Mouse (Mus musculus) thymus, adult 2 months (tissue): ENCODE data around the gene A930017K11Rik. TPM values are rescaled to one million over a fixed set of nuclear protein-coding genes. Genes with fewer than 3 reads are reported as not detected.

Source experiments
- DNase-seq: peaks from one replicate; pipeline ENCODE4 v3.0.0; 2021
- H3K27ac ChIP-seq: fragments of 200-500 bp; 2 replicates; pipeline ENCODE4 v1.5.1; 2012; ENCODE audit warnings: low read length, control low read depth; ENCODE audit not compliant: control insufficient read depth, insufficient read depth
- H3K27me3 ChIP-seq: fragments of 200-500 bp; 2 replicates; pipeline ENCODE4 v1.6.1; 2012; ENCODE audit warnings: mild to moderate bottlenecking, low read length, moderate library complexity, mixed read lengths; ENCODE audit not compliant: control insufficient read depth, insufficient read depth
- H3K36me3 ChIP-seq: fragments of 200-500 bp; 2 replicates; pipeline ENCODE4 v1.6.1; 2012; ENCODE audit warnings: mild to moderate bottlenecking, low read length, moderate library complexity; ENCODE audit not compliant: control insufficient read depth, insufficient read depth
- H3K4me1 ChIP-seq: fragments of 200-500 bp; replicated peaks from 2 replicates; pipeline ENCODE4 v1.6.1; 2012; ENCODE audit warnings: low read length; ENCODE audit not compliant: control insufficient read depth, insufficient read depth
- H3K4me3 ChIP-seq: fragments of 200-500 bp; 2 replicates; pipeline ENCODE4 v1.5.1; 2012; ENCODE audit warnings: mild to moderate bottlenecking, low read length, control low read depth, moderate library complexity; ENCODE audit not compliant: control insufficient read depth, insufficient read depth
- CTCF ChIP-seq: fragments of 200-500 bp; IDR thresholded peaks from 2 replicates; pipeline ENCODE4 v1.5.1; 2012; ENCODE audit warnings: mild to moderate bottlenecking, control low read depth, low read length, moderate library complexity, borderline replicate concordance; ENCODE audit not compliant: control insufficient read depth, poor library complexity, insufficient read depth; ENCODE audit errors: extremely low read depth
- POLR2A ChIP-seq: fragments of 200-500 bp; IDR thresholded peaks from 2 replicates; pipeline ENCODE4 v1.6.1; 2012; ENCODE audit warnings: mild to moderate bottlenecking, low read length, control low read depth, moderate library complexity; ENCODE audit not compliant: control insufficient read depth, poor library complexity, insufficient read depth; ENCODE audit errors: extremely low read depth
- WGBS: fragments of 180-500 bp; shearing (Covaris S2); methylation state at CpG from one replicate; pipeline ENCODE4 v1.1.7; 2018; 5-methylcytosine and 5-hydroxymethylcytosine counted together
- polyA plus RNA-seq: library from polyadenylated mRNA; depleted of rRNA; stranded (reverse); fragments of >200 nt; gene quantifications from 2 replicates; pipeline ENCODE4 v1.2.3, GENCODE M21; 2012

The A930017K11Rik gene
- polyA plus RNA-seq, 1 experiment, result 0.19 TPM

- 93% methylated on average over 1 of the region's 2 CpGs for WGBS
- Histone ChIP-seq H3K36me3 (no peaks in the 10 kb centered on the region), H3K27me3 (peaks cover 13% of the 10 kb centered on the region), H3K4me1 (no peaks in the 10 kb centered on the region), H3K27ac (no peak overlapping the region), H3K4me3 (no peak overlapping the region)
- no peak for DNase-seq
- TF ChIP-seq CTCF, result no peak
- no peak for TF ChIP-seq POLR2A
These were observed 2.3 kb upstream of the A930017K11Rik start for GRCm38 (mm10) chr17:25954671-25955070.

GRCm38 (mm10) chr17:25953161-25953560 lies 796 bp upstream of the A930017K11Rik start:
- H3K27ac ChIP-seq, result no peak overlapping the region
- TF ChIP-seq POLR2A (no peak), CTCF (no peak)
- no peaks in the 10 kb centered on the region for H3K36me3 ChIP-seq

GRCm38 (mm10) chr17:25951225-25951802 lies 1.1 kb downstream of the A930017K11Rik start:
- Histone ChIP-seq H3K27me3 (peaks cover 13% of the 10 kb centered on the region), H3K4me3 (no peak overlapping the region), H3K36me3 (no peaks in the 10 kb centered on the region), H3K27ac (no peak overlapping the region), H3K4me1 (no peaks in the 10 kb centered on the region)
- TF ChIP-seq POLR2A (no peak), CTCF (no peak)
- no peak for DNase-seq
- WGBS, result 3% methylated on average over 33 of the region's 33 CpGs

More at GRCm38 (mm10) chr17:25953161-25953560, 796 bp upstream of the A930017K11Rik start:
- no peak overlapping the region for H3K4me3 ChIP-seq
- peaks cover 13% of the 10 kb centered on the region for H3K27me3 ChIP-seq
- H3K4me1 ChIP-seq, result no peaks in the 10 kb centered on the region
- DNase-seq, result no peak
- 88% methylated on average over 5 of the region's 5 CpGs for WGBS

GRCm38 (mm10) chr17:25950706-25951105 lies 1.7 kb downstream of the A930017K11Rik start:
- H3K36me3 ChIP-seq, result no peaks in the 10 kb centered on the region
- no peak overlapping the region for H3K4me3 ChIP-seq
- DNase-seq, result no peak
- no peak overlapping the region for H3K27ac ChIP-seq
- 33% methylated on average over 3 of the region's 3 CpGs for WGBS
- TF ChIP-seq POLR2A, result no peak
- TF ChIP-seq CTCF, result no peak
- no peaks in the 10 kb centered on the region for H3K4me1 ChIP-seq
- H3K27me3 ChIP-seq, result peaks cover 13% of the 10 kb centered on the region

GRCm38 (mm10) chr17:25949981-25950380 lies 2.4 kb downstream of the A930017K11Rik start:
- Histone ChIP-seq H3K27me3 (peaks cover 13% of the 10 kb centered on the region), H3K4me1 (no peaks in the 10 kb centered on the region), H3K36me3 (no peaks in the 10 kb centered on the region), H3K4me3 (no peak overlapping the region), H3K27ac (no peak overlapping the region)
- DNase-seq, result no peak
- WGBS, result 87% methylated on average over 5 of the region's 5 CpGs
- no peak for TF ChIP-seq POLR2A
- no peak for TF ChIP-seq CTCF

GRCm38 (mm10) chr17:25948051-25948450 lies 4.3 kb downstream of the A930017K11Rik start:
- 86% methylated on average over 8 of the region's 8 CpGs for WGBS
- DNase-seq, result no peak
- TF ChIP-seq CTCF (no peak), POLR2A (no peak)

GRCm38 (mm10) chr17:25947576-25947975 lies 4.8 kb downstream of the A930017K11Rik start:
- 90% methylated on average over 4 of the region's 4 CpGs for WGBS
- DNase-seq, result no peak
- H3K4me3 ChIP-seq, result no peak overlapping the region
- no peaks in the 10 kb centered on the region for H3K4me1 ChIP-seq
- no peak for TF ChIP-seq POLR2A
- no peak for TF ChIP-seq CTCF
- H3K36me3 ChIP-seq, result no peaks in the 10 kb centered on the region
- H3K27ac ChIP-seq, result no peak overlapping the region
- H3K27me3 ChIP-seq, result peaks cover 13% of the 10 kb centered on the region

More at GRCm38 (mm10) chr17:25948051-25948450, 4.3 kb downstream of the A930017K11Rik start:
- H3K4me1 ChIP-seq, result no peaks in the 10 kb centered on the region
- peaks cover 13% of the 10 kb centered on the region for H3K27me3 ChIP-seq
- H3K4me3 ChIP-seq, result no peak overlapping the region
- no peaks in the 10 kb centered on the region for H3K36me3 ChIP-seq
- no peak overlapping the region for H3K27ac ChIP-seq
